Mouse (Mus musculus) urinary bladder, postnatal 14 days (tissue): Measurements from ENCODE around the gene Msl3l2.

Experiments used
- DNase-seq: peaks from one replicate; pipeline ENCODE4 v3.0.0; 2021; ENCODE audit warnings: low spot score

The Msl3l2 gene

DNA sequence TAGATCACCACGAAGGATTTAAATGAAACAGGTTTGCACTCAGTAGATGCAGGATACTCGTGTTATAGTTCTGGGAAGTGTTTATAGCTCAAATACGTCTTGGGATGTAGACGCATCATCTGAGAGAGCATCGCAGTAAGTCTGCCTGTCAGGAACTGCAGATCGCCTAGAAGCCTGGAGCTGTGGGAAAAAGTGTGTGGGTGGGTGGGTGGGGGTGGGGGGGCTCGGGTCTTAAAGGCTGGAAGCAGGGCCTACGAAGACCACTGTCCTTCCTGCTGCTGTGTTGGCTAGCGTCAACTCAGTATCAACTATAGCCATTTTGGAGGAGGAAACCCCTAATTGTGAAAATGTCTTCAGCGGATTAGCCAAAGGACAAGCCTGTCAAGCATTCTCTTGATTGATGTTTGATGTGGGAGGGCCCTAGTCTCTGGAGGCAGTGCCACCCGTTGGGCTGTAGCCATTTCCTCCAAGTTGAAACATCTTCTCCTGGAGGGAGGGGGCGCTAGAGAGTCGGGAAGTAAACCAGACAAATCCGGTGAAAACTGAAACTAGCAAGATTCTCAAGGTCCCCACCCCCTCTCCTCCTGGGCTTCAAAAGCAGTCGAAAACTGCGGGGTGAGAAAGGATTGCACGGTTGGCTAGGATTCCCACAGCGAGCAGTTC lies at the start of gene Msl3l2:
Gene Msl3l2, plus strand, starts transcription at position 585 of the 663 bp plus-strand sequence.
- peak; percentile 89 for DNase-seq

DNA sequence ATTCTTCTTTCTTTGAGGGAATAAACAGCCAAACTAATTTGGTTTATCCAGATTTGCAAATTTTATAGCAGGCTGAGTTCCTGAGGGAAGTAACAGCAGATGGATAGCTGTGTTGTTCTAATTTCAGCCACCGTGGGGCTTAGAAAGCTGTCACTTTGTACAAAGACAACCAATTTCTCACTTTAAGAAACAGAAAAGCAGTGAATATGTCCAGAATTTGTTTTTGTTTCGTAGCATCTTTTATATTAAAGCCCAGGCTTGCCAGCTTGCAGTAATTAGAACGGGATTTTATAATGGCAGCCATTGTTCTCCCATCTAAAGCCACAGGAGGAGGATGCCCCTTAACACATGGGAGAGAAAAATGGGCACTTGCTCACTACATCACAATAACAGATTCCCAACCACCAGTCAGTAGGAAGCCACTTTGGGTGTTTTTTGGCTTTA lies 47.7 kb upstream of the Msl3l2 start:
- DNase-seq = no peak

DNA sequence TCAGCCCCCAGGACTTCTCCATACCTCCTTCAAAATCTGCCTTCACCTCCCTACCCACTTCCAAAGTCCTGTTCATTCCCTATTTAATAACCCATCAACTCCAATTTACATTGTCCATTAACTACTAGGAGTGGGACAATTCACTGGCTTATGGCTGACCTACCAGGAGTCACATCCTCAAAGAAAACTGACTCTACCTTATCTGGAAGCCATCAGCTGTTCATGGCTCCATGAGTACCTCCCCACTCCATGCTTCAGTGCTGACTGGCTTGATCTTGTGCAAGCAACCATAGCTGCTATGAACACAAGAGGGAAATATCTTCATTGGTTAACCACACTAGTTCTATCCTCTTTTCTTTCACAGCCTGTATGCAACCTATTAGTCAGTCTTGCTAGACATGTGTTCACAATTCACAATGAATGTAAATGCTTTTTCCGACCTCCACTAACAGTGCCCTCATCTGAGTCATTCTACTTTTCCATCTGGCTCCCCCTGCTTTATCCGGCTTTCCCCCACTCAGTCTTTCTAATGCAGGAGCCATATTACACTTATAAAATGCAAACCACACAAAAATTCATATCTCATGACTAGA lies 45.4 kb upstream of the Msl3l2 start:
- DNase-seq = no peak

DNA sequence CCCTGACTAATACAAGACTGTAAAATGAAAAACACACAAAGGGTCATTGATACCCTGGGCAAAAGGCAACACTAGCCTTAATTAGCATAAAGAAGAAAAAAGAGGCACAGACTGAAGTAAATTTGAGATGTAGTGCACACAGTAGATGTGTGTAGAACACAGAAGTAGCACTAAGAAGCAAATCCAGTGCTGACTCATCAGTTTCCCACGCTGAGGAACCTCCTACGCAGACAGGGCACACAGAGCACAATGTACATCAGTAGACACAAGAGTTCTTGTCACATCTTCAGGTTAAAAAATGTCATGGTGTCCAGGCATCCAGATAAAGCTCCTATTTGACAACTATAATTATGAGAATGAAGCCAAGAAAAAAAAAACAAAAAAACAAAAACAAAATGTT lies 44.0 kb upstream of the Msl3l2 start:
- no peak for DNase-seq

DNA sequence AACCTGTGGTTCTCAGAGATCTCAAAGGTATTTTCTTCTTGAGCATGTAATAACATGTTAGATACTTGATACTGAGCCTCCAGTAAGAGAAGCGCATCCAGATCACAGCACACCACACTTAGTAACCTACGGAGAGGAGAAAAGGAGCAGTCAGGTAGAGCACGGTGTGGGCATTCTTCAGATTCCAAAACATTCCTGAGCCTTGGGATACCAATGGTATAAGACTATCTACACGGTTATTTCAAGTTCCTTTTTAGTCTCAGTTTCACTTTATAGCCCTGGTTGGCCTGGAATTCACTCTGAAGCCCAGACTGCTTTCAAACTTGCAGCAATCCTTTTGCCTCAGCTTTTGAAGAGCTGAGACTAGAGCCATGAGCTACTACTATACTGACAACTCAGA lies 17.0 kb upstream of the Msl3l2 start:
- DNase-seq = no peak

DNA sequence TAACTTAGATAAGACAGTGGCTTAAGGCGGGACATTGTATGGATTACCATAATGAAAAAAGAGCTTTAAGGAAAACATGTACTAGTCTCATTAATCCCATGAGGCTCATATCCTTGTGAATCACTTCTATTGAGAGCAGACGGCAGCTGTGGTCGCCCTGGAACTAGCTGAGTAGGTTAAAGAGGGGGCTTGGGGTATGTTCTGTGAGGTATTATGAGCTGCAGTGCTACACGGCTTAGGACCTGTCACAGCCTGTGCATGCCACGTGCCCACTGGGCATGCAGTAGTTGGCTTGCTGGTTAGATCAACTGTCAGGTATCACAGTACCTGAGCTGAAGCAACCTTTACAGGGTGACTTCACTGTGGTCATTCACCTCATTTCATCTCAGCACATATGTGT lies 12.1 kb upstream of the Msl3l2 start:
- no peak for DNase-seq

DNA sequence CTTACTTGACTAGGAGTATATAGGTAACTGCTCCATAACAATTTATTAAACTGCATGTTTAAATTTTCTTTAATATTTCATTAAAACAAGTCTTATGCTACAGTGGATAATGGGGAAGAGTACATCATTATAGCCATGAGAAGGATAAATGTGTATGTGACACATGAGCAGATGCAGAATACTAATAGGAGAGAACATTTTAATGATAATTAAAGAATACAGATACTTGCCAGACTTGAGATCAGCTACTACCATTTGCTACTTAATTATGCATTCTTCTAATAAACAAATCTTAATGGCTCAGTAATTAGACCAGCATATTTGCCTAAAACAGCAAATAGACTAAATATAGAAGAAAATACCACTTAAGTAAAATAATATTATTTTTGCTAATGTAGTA lies 10.0 kb upstream of the Msl3l2 start:
- no peak for DNase-seq

DNA sequence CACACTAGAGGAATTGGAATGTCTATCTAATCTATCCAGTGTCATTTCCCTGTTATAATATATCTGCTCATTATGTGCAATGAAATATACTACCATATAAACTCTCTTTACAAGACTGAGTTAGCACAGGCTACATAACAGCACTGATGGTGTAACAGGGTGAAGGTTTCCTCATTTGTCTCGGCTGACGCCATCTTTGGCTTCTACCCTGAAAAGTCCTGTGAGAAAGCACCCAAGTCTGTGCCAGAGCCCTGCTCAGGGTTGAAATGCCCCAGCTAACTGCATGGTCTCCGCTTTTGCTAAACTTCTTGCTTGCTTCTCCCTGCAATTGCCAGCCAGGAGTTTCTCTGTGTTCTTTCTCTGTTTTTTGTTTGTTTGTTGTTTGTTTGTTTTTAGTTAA lies 7.6 kb upstream of the Msl3l2 start:
- no peak for DNase-seq

DNA sequence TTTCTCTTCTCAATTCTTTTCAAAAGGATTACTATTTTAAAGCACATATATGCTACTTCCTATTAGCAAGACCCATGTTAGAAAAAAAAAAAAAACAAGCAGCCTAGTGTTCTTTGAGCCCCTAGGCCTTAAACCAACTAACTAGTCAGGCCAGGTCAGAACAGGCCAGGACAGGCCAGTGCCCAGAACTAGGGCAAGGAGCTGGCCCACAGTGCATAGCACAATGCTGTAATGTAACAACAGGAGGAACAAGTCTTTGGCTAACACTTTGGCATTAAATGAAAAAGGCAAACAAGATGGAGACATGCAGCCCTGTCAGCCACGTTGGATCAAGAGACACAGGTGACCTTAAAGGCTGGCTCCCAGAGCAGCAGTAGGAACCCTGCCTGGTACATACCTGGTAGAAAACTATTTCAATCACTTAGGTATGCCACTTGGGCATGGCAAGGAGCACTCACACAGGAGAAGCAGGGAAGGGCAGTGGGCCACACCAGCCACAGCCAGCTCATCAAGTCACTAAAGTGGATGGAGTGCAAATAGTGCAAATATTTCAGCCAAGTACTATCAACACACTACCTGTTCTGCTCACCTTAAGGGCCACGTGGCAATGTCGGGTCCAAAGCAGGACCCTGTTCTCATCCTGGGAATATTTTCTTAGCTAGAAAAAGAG lies 6.9 kb upstream of the Msl3l2 start:
- DNase-seq = no peak

DNA sequence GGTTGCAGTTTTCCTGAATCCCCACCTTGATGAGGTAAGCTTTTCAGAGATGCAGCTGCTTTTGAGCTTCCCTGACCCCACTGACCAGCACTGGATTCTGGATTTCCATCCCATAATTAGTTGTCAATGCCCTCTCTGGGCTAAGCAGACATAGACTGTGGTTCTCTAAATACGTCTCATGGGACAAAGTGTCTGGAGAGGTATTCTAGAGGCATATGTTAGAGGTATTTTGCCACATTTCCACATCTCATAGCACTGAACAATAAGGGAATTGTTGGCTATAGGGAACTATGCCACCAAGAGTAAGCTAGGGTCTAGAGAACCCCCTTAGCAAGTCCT lies 248 bp downstream of the Msl3l2 start:
- DNase-seq = no peak

DNA sequence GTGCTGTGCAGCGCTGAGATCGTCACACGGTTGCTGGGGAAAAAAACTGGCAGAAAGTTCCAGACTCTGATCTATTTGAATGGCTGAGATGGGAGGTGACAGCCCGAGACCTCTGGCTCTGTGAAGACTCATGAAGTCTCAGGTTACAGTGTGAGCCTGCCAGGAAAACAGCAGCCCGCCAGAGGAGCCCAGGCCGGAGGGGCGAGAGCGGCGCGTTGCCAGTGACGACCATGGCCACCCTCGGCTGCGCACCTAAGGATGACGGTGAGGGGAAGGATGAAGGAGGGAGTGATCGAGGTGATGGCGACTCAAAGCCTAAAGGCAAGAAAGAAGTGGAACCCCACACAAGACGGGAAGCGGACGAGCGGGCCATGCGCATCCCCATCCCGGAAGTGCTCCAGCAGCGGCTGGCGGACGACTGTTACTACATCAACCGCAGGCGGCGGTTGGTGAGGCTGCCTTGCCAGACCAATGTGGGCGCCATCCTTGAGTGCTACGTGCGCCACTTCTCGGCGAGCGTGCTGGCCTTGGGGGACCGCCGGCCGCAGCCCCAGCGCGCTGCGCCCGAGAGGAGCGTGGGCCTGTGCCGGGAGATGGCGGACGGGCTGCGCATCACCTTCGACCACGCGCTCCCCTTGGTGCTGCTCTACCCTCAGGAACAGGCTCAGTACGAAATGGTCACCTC lies 8.4 kb downstream of the Msl3l2 start:
- peak; percentile 60 for DNase-seq

DNA sequence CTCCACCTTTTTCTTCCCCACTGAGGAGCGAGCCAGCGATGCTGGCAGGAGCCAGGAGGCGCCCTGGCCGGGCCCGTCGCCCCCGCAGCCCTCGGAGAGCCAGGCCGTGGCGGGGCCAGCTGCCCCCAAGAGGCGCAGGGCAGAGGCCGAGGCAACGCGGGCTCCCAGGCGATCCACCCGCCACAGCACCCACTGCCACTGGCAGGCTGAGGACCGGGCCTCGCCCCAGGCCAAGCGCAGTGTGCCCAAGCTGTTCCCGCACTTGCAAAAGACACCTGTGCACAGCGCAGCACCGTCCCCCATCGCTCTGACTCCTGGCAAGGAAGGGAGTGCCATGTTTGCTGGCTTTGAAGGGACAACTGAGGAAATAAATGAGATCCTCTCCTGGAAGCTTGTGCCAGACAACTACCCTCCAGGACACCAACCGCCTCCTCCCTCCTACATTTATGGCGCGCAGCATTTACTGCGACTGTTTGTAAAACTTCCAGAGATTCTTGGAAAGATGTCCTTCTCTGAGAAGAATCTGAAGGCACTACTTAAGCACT lies 9.0 kb downstream of the Msl3l2 start:
- peak; percentile 8 for DNase-seq

DNA sequence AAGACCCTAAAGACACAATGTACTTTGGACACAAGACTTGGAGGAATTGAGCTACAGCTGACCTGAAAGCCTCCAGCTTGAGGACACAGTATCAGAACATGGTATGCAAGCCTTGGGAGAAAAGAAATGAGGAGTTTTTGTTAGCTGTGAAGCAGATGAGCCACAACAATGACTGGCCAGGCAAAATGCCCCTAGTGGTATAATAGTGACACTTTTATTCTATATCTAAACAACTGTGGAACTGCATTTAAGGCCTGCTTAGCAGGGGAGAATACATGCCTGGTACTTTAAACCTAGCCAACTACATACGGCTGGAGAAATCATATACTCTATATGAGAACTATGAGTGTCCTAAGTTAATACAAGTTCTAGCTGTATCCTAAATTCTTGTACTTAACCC lies 20.3 kb downstream of the Msl3l2 start:
- no peak for DNase-seq

DNA sequence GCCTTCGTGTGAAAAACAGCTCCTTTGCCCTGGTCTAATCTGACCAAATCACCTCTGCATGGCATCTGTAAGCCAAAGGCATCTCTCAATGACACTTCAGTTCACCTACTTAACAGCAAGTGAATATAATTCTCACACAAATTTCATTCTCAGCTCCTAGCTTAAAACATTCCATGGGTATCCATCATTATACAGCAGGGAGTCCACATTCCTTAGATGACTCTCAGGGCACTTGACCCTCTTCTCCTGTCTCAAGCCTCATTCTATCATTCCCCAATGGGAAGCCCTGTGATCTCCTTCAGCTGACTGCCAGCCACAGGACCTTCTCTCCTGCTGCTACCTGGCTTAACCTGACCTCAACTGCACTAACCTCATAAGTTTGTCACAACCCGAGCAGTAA lies 22.9 kb downstream of the Msl3l2 start:
- no peak for DNase-seq

DNA sequence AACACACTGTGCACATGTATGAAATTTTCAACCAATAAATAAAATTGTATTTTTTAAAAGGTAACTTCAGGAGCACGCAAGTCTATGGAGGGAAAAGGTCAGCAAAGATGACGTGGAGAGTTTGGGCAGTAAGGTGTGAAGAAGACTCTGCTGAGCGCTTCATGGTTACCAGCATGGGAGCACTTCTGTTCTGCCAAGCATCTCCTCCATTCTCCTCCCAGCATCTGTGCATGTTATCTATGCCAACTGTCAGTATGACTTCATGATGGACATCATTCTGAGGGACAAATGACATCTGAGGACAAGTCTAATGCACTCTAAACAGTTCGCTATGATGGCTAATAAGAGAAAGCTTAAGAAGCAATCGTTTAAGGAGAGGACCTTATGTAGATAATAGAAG lies 30.5 kb downstream of the Msl3l2 start:
- DNase-seq = no peak

DNA sequence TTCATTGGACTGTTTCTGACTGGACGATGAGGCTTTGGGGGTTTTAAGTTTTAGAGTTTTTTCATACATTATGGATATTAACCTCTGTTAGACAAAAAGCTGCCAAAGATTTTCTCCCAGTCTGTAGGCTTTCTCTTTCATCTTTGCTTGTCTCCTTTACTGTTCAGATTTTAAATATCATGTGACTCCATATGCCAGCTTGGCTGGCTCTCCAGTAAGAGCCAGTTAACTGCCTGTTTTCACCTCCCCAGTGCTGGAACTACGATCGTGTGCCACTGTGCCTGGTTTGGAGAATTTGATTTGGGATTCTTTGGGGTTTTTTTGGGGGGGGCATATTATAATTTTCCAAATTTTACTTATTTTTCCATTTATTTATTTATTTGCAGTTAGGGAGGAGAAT lies 42.2 kb downstream of the Msl3l2 start:
- no peak for DNase-seq

DNA sequence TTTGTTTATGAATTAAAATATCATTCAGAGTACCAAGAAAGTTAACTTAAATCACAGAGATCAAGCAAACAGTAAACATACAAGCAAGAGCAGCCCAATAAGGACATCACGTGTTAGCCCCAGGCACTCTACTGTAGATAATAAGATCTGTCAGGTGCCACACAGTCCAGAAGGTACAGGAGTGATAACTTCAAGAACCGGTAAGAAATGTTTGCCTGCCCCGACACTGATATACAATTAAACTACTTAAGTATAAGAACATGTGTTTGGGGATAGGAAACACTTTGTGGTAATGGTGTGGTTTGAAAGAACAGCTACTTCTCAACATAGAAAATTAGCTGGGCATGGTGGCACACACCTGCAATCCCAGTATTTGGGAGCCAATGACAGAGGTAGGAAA lies 50.2 kb downstream of the Msl3l2 start:
- no peak for DNase-seq

DNA sequence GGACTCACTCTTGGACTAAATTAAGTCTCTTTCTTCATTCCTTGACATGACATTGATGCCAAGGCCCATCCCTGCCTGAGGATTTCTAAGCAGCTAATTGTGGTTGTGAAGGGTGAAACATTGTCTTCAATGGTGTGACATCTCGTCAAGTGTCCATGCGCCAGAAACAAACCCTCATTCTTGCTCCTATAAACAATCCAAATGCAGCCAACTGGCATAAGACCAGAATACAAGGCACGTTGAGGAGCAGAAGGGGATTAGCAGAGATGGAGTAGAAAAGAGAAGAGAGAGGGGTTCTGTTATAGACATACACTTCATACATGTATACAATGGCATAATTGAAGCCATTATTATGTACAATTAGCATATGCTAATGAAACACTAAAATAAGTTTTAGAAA lies 51.5 kb downstream of the Msl3l2 start:
- DNase-seq = no peak

DNA sequence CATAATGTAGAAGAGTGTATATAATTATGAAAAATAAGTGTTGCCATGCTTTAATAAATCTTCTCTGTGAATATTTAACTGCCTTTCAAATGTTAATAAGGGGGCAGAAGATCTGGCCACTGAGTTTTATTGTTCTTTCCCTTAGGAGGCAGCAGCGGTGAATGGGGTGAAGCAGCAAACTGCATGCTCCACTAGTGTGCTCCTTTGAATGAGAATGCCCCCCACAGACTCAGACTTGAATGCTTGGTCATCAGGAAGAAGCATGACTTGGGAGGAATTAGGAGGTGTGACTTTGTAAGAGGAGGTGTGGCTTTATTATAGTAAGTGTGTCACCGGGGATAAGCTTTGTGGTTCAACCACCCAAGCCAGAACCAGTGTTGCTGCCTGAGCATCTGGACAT lies 52.0 kb downstream of the Msl3l2 start:
- DNase-seq = no peak

DNA sequence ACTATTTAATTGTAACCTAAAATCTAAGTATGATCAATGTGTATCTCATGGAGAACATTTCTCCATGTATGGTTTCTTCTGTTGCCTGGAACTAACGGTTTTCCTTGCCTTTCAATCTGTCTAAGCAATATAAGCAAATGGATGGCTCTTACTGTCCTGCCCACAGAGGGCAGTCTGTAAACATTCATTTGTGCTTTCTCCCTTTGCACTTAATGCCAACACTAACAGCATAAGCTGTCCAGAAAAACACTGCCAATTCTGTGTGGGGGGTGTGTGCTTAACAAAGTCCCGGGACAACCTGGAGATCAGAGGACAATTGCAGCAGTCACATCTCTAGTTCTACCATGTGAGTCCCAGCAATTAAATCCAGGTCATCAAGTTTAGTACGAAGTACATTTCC lies 57.7 kb downstream of the Msl3l2 start:
- DNase-seq = no peak

DNA sequence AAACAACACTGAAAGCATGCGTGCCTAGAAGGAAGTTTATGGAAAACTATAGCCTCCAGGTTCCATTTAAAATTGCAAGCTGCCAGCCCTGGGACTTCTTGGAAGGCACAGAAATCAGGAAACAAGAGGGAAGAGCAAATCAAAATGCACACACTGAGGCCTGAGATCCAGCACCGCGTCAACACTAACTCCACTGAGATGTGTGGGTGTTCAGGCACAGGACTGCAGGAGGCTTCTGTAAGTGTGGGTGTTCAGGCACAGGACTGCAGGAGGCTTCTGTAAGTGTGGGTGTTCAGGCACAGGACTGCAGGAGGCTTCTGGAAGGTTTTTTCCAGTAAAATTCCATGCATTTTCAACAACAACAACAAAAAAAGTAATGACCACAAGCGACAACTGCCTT lies 59.0 kb downstream of the Msl3l2 start:
- no peak for DNase-seq
